Mouse (Mus musculus): ENCODE data around the gene Pex26.

Gene Pex26

DNA sequence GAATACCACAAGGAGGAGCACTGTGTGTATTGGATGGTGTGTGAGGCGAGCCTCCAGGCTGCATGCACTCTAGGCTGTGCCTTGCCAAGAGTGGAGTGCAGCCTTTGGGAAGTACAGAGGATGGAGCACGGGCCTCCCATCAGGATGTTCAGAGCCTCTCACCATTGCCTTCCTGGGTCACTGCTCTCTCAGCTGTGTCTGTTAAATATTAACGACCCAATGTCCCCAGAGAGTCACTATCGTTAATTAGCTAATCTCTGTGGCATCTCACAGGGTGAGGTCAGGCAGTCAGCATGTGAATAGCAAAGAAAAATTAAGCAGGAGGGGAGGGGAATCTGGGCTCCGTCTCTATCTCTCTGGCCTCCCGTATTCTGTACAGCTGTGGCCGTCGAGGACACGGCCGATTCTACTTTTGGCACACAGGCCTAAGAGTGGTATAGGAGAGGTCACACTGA, 17.3 kb upstream of the Pex26 start:
- DNase-seq (ENCODE audit: low read depth, low spot score), result no peak

DNA sequence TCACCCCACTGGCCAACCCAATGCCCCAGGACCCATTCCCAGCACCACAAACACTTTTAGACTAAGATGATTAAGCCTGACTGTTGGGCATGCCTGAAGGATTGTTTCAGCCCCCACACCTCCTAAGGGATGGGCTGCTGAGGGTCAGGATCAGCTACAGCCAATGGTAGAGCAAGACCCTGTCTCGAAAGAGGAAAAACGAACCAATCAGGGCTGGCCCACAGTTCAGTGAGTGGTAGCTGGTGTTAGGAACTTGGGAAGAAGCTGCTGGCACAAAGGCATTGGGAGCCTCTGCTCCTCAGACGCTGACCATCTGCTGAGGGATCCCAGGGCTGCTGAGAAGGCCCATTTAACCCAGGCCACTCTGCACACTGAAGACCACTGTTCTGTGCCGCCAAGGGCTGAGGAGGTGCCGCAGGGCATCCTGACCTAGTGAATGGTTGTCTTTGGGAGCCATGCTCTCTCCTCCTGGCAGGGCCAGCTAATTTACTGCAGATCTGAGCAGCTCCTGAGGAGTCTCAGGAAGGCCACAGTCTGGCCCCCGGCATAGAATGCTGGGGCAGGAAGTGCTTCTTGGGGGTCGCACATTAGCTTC, 16.0 kb upstream of the Pex26 start:
- DNase-seq (ENCODE audit: low read depth, low spot score), result no peak

- DNase-seq (ENCODE audit: low read depth, low spot score), result no peak
Measured at GRCm38 (mm10) chr6:121171102-121171501, 12.4 kb upstream of the Pex26 start.

GRCm38 (mm10) chr6:121173471-121173870, 10.0 kb upstream of the Pex26 start:
- no peak for DNase-seq (ENCODE audit: low read depth, low spot score)

GRCm38 (mm10) chr6:121174761-121175160, 8.7 kb upstream of the Pex26 start:
- DNase-seq (ENCODE audit: low read depth, low spot score), result no peak

GRCm38 (mm10) chr6:121176011-121176730, 7.3 kb upstream of the Pex26 start:
- no peak for DNase-seq (ENCODE audit: low read depth, low spot score)

- DNase-seq (ENCODE audit: low read depth, low spot score), result no peak
Measured at GRCm38 (mm10) chr6:121176731-121177098, 6.8 kb upstream of the Pex26 start.

DNA sequence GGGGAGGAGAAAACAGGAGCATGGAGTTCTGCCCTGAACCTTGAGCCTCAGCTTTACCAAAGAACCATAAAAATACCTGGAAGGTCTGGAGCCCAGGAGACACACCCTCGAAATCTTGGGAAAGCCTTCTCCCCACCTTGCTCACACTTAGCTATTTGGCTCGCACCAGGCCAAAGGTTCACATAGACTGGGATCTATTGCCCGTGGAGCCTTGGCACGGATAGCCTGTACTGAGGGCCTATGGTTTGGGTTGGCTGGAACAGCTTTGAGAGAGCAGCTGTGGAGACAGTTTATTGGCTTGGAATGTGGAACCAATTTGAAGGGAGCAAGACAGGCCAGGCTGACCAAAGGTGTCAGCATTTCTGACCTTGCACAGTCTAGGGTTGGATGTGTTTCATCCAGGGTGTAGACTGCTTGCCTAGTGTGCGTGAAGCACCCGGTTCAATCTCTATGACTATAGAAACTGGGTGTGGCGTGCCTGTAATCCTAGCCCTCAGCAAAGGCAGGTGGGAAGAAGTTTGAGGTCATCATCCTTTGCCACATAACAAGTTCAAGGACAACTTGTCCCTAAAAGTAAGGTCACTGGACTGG, 6.3 kb upstream of the Pex26 start:
- no peak for DNase-seq (ENCODE audit: low read depth, low spot score)

DNA sequence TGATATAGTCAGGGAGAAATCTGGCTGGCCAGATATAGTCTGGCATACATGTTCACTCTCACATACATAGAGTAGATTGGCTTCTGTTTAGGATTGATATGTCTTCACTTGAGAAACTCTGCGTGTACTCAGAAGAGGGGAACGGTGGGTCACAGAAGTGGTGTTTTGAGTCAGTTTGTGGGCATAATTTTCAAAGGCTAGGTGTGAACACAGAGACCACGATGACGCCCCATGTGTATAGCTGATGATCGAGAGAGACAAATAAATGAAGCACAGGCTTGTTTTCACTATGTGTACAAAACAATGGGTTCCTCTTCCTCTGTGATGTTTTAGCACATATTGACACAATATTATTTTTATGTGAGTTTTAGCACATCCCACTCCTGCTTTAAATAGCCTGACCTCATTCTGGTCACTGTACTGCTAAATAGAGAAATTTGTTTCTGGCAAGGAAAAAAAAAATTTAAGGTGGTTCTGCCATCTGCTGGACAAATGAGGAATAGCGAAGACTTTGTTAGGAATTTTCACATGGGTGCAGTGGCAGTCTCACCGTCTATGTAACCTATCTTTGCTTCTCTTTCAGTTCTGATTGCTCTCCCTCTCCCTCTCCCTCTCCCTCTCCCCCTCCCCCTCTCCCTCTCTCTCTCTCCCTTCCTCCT, 4.6 kb upstream of the Pex26 start:
- DNase-seq (ENCODE audit: low read depth, low spot score), result peak; percentile 45

DNA sequence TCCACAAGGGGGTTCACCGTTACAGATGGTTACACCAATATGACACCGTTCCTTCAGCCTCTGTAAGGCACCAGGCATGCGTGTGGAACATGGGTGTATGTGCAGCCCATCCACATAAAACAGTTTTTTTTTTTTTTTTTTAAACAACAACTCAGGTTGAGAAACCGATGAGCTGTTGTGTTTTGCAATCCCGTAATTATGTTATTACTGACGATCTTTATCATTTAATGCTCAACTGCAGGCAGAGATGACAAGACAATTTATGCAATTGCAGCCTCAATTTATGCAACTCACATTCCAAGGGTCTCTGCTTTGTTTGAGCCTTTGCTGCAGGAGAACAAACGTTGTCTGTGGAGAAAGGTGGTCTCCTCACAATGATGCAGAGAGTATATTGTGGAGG, 3.6 kb upstream of the Pex26 start:
- no peak for DNase-seq (ENCODE audit: low read depth, low spot score)

GRCm38 (mm10) chr6:121184198-121185140, 1.0 kb downstream of the Pex26 start:
- no peak for DNase-seq (ENCODE audit: low read depth, low spot score)

GRCm38 (mm10) chr6:121185232-121185631, 1.8 kb downstream of the Pex26 start:
- no peak for DNase-seq (ENCODE audit: low read depth, low spot score)

DNA sequence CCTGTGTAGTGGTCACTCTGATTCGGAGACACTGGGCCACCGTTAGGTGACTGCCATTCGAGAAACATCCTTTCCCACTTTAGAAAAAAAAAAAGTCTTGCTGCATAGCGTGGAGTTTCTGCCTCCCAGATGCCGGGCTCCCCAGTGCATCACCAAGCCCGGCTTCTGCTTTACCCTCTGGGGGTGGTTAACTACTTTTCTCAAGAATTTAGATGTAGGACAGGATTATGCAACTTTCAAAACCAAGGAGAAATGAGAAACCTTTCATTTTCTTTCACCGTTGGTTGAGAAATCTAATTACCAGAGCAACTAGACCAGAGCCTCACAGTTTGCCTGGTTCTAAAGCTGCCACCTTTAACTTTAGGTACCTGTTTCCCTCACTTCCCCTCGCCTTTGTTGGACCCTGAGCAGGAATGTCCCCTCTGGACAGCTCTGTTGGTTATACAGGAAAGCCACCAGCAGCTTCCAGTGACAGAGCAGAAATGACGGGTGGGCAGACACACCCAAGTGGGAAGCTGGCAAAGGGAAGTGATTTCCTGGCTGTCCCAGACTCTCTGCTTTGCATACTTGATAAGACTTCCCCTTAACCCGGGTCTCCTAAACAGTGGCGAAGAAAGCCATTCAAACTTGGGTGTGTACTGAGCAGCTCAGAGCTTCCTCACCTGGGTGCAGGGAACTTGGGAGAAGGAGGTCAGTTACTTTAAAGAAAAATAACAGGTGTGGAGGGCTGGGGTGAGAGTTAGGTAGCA, 8.0 kb downstream of the Pex26 start:
- no peak for DNase-seq (ENCODE audit: low read depth, low spot score)

DNA sequence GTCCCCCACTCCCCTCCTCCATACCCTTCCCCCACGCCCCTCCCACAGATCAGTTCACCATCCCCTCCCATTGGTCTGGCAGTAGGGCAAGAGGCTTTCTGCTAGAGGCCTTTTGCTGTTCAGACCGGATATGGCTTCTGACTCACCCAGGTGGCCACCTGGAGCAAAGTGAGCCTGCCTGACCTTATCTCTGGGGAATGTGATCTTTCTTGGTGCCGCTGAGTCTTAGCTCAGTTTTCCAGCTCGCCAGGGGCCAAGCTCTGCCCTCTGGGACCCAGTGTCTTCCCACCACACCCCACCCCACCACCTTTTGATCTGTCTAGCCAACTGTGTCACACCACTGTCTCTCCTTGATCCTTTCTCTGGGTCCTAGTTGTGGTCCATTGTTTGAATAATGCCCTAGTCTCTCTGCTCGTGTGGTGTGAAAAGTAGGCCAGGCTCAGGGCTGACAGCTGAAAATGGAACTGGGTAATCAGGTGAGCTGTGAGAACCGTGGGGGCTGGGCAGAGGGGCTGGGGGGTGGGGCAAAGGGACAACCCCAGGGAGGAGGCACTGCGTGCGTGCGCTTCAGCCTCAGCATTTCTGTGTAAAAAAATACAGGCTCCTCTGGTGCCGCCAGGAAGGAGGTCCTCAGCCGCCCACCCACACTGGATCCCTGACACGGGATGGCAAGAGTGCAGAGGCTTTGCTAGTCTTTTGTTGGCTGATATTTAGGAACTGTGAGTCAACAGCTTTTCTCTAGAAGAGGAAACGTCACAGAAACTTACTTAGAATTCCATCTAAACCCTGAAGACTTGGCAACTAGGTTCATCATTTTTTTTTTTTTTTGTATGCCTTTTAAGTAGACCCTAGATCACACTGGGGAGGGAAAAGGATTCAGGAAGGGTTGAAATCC, 10.8 kb downstream of the Pex26 start:
- no peak for DNase-seq (ENCODE audit: low read depth, low spot score)

DNA sequence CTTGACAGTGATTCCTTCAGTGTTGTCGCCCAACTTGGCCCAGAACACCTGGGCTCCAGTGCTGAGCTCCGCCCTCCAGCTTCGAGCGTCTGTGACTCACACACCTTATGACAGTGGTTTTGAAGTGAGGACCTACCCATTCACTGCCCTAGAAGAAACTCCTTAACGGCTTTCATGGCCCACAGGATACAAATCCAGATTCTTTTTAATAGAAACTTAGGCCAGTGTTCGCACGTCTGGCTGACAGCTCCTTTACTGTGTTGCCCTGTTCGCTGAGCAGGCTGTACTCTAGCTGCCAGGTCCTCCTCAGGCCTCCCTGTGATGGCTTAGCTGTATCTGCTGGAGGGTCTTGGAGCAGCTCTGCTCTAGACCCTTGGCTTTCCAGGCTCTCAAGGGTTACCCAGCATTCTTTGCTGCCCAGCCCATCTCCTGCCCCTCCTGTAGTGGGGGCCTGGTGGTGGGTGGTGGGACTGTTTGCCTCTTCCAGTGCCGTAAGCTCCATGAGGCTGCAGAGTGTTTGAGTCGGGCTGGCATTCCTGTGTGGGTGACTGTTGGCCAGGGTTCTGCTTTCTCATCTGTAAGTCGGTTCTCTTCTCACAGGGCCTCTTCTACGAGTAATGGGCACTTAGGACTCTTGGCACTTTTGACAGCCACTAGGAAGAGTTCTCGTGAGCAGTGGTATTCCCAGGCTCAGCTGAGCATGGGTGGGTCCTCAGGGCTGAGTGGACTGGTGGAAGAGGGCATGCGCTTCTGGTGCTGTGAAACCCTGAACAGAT, 11.7 kb downstream of the Pex26 start:
- DNase-seq (ENCODE audit: low read depth, low spot score), result no peak

GRCm38 (mm10) chr6:121197807-121198365, 14.4 kb downstream of the Pex26 start:
- no peak for DNase-seq (ENCODE audit: low read depth, low spot score)

DNA sequence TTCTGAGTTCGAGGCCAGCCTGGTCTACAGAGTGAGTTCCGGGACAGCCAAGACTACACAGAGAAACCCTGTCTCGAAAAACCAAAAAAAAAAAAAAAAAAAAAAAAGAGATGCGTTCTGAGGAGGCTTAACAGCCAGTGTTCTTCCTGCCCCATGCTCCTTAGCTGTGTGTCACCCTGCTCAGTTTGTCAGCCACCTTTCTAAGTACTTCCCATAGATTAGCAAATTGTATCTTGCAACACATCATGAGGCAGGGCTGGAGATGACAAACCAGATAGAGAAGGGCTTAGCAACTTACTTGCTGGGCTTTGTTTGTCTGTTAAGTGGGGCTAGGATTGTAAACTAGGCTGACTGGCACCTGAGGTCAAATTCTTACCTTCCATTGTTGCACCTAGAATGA, 17.0 kb downstream of the Pex26 start:
- no peak for DNase-seq (ENCODE audit: low read depth, low spot score)

DNA sequence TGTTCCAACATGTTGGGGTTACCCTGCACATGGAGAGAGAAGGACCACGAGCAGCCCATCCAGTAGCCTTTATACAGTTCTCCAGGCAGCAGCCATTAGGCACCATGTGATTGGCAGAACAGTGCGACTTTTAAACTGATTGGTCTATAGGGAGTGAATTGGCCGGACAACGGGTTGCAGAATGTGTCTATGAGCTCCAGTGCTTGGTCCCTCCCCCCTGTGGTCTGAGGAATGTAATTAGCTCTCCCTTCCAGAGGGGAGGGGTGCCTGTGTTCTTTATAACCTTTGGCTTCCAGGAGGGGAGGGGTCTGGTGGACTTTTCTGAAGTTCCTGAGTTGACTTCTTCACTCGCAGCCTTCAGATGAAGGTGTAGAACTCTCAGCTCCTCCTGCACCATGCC, 18.6 kb downstream of the Pex26 start:
- no peak for DNase-seq (ENCODE audit: low read depth, low spot score)

DNA sequence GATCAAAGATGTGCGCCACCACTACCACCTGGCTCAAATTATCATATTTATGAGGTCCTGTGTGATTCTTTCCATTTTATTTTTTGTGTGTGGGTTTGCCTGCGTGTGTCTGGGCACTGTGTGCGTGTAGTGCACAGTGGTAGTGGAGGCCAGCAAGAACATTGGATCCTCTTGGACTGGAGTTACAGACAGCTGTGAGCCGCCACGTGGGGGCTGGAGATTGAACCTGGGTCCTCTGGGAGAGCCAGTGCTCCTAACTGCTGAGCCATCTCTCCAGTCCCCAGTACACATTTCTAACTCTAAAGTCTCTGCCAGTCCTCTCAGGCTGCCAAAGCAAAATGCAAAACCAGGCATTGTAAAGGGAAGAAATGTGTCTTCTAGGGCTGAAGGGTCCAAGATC, 23.0 kb downstream of the Pex26 start:
- no peak for DNase-seq (ENCODE audit: low read depth, low spot score)

All from retina, adult 2 months (tissue).